Mouse (Mus musculus): ENCODE measurements at regions not wholly inside any gene's neighbourhood (a gene's known extent, or its start where the extent isn't known, plus 50 kb on each side); places are given as distances from the start of the nearest gene placed in this dataset.
A peak's percentile ranks its signal among the peaks of the same experiment; 100 is the strongest.

- Histone ChIP-seq H3K27me3 (no peaks in the 10 kb centered on the region), H3K27ac (peak overlapping the region; percentile 89), H3K4me3 (replicated peaks) (no peak overlapping the region), H3K9me3 (replicated peaks) (no peaks in the 10 kb centered on the region), H3K4me1 (replicated peaks) (peaks cover 74% of the 10 kb centered on the region), H3K36me3 (no peaks in the 10 kb centered on the region), H3K4me2 (no peak overlapping the region; the same call in 1 of the 2 replicates), H3K9ac (no peak overlapping the region; the same call in 1 of the 2 replicates)
- ATAC-seq (ENCODE audit: low read depth) (no peak), DNase-seq (no peak)
- 23% methylated on average over 1 of the region's 1 CpGs for WGBS (ENCODE audit: insufficient replicate concordance)
Measured at GRCm38 (mm10) chr13:111929908-111930307, 121.1 kb upstream of the Map3k1 start.

DNA sequence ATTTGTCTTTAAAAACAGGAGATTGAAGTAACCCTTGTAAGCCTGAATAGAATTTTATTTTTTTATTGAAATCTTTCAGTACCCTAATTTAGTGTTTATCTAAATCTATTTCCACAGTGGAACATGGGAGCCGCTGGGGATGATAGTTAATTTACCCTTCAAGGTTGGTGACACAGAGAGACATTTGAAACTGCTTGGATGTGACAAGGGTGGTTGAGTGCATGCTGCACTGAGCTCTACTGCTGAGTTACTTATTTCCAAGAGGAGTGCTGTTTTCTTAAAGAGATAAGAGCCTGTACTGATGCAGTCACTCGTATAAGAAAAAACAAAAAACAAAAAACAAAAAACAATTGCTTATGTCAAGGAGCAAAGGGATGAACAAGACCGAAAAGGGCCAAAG lies 123.7 kb upstream of the Map3k1 start:
- no peak overlapping the region for H3K4me2 ChIP-seq
- peaks cover 88% of the 10 kb centered on the region for H3K4me1 ChIP-seq (replicated peaks)
- 64% methylated on average over 3 of the region's 3 CpGs for WGBS (ENCODE audit: insufficient replicate concordance)
- ATAC-seq (ENCODE audit: low read depth), result no peak
- H3K9ac ChIP-seq, result no peak overlapping the region
- no peaks in the 10 kb centered on the region for H3K27me3 ChIP-seq
- DNase-seq, result no peak
- H3K27ac ChIP-seq, result no peak overlapping the region
- H3K9me3 ChIP-seq (replicated peaks), result no peaks in the 10 kb centered on the region
- no peaks in the 10 kb centered on the region for H3K36me3 ChIP-seq
- no peak overlapping the region for H3K4me3 ChIP-seq (replicated peaks)

DNA sequence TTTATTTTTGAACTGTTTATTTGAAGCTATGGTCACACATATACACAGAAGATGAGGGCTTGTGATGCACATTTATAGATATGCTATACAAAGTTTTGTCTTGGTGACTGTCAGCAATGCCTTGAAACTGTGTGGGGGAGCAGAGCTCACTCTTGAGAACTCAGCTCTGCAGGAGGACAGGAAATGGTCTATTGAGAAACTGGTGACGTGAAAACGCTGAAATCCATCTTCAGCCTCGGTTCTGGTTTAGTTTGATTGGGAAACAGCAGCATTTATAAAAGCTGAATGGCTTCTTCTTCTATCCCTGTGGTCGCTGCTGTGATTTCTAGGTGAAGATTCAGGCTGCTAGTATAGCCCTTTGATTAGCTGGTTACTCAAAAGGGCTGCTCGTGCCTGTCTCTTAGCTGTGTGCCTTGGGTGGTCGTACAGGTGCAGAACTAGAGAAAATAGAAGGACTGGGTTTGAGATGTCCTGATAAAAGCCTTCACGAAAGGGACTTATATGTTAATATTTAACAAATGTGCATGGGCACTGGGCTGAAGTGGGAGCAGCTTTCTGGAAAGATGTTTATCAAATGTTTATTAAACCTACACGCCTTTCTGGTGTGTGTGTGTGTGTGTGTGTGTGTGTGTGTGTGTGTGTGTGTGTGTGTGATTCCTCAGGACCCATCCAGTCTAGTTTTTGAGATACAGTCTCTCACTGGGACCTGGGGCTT lies 124.9 kb upstream of the Map3k1 start:
- no peaks in the 10 kb centered on the region for H3K9me3 ChIP-seq (replicated peaks)
- DNase-seq, result no peak
- no peak overlapping the region for H3K4me3 ChIP-seq (replicated peaks)
- H3K9ac ChIP-seq, result no peak overlapping the region
- H3K4me2 ChIP-seq, result no peak overlapping the region
- WGBS (ENCODE audit: insufficient replicate concordance), result 45% methylated on average over 8 of the region's 8 CpGs
- peaks cover 88% of the 10 kb centered on the region for H3K4me1 ChIP-seq (replicated peaks)
- no peaks in the 10 kb centered on the region for H3K27me3 ChIP-seq
- H3K27ac ChIP-seq, result peak overlapping the region; percentile 54; the same call in 1 of the 2 replicates
- H3K36me3 ChIP-seq, result no peaks in the 10 kb centered on the region
- ATAC-seq (ENCODE audit: low read depth), result no peak

- H3K36me3 ChIP-seq, result no peaks in the 10 kb centered on the region
- H3K4me1 ChIP-seq (replicated peaks), result peaks cover 88% of the 10 kb centered on the region
- peak overlapping the region; percentile 33; the same call in 1 of the 2 replicates for H3K9ac ChIP-seq
- peak overlapping the region; percentile 95 for H3K27ac ChIP-seq
- DNase-seq, result no peak
- H3K4me2 ChIP-seq, result 0 out of 2 replicates have a peak overlapping the region, but pooled peaks have one; percentile 2
- no peaks in the 10 kb centered on the region for H3K9me3 ChIP-seq (replicated peaks)
- no peak overlapping the region for H3K4me3 ChIP-seq (replicated peaks)
- no peaks in the 10 kb centered on the region for H3K27me3 ChIP-seq
- ATAC-seq (ENCODE audit: low read depth), result no peak
- WGBS (ENCODE audit: insufficient replicate concordance), result 28% methylated on average over 1 of the region's 1 CpGs
Measured at GRCm38 (mm10) chr13:111935721-111936080, 126.9 kb upstream of the Map3k1 start.

GRCm38 (mm10) chr13:111936081-111936857 lies 127.5 kb upstream of the Map3k1 start:
- peak overlapping the region; percentile 95 for H3K27ac ChIP-seq
- ATAC-seq (ENCODE audit: low read depth), result no peak
- H3K9me3 ChIP-seq (replicated peaks), result no peaks in the 10 kb centered on the region
- peaks cover 89% of the 10 kb centered on the region for H3K4me1 ChIP-seq (replicated peaks)
- H3K4me2 ChIP-seq, result peak overlapping the region; percentile 2; the same call in 1 of the 2 replicates
- peak overlapping the region; percentile 33 for H3K9ac ChIP-seq
- no peak for DNase-seq
- no peak overlapping the region for H3K4me3 ChIP-seq (replicated peaks)
- no peaks in the 10 kb centered on the region for H3K27me3 ChIP-seq
- H3K36me3 ChIP-seq, result no peaks in the 10 kb centered on the region
- WGBS (ENCODE audit: insufficient replicate concordance), result 45% methylated on average over 9 of the region's 9 CpGs

- Histone ChIP-seq H3K9ac (peak overlapping the region; percentile 42; the same call in 1 of the 2 replicates), H3K4me1 (replicated peaks) (peaks cover 89% of the 10 kb centered on the region)
Measured at GRCm38 (mm10) chr13:111936983-111937382, 128.2 kb upstream of the Map3k1 start.

DNA sequence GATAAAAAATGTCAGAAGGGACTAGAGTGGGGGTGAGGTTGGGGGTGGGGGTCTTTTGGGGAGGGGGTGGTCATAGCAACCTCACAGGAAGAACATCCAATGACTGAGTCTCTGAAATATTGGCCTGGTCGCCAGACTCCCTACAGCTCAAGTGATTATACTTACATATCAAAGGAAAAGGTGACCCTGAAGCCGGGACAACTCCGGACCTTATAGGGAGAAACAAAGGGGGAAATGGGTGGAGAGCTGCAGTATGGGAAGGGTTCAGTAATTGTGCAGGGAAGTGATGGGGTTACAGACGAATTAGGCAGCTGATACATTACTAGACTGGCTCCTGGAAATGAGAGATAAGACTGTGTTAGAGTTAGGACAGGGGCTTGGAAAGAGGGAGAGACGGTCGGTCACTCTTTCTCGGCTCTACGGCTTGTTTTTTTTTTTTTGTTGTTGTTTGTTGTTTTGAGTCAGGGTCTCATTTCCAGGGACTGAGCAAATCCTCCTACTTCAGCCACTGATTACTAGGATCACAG lies 130.2 kb upstream of the Map3k1 start:
- DNase-seq, result peak; percentile 47
- no peaks in the 10 kb centered on the region for H3K9me3 ChIP-seq (replicated peaks)
- peak; percentile 73 for ATAC-seq (ENCODE audit: low read depth)
- peaks cover 91% of the 10 kb centered on the region for H3K4me1 ChIP-seq (replicated peaks)
- peak overlapping the region; percentile 29 for H3K4me2 ChIP-seq
- no peak overlapping the region for H3K4me3 ChIP-seq (replicated peaks)
- WGBS (ENCODE audit: insufficient replicate concordance), result 18% methylated on average over 8 of the region's 8 CpGs
- H3K9ac ChIP-seq, result peak overlapping the region; percentile 56
- H3K27ac ChIP-seq, result peak overlapping the region; percentile 95
- no peaks in the 10 kb centered on the region for H3K36me3 ChIP-seq
- H3K27me3 ChIP-seq, result 0 out of 2 replicates have a peak, but pooled peaks cover 3% of the 10 kb centered on the region

More at GRCm38 (mm10) chr13:111936983-111937382, 128.2 kb upstream of the Map3k1 start:
- Histone ChIP-seq H3K36me3 (no peaks in the 10 kb centered on the region), H3K4me3 (replicated peaks) (no peak overlapping the region), H3K4me2 (no peak overlapping the region), H3K27me3 (no peaks in the 10 kb centered on the region), H3K27ac (peak overlapping the region; percentile 95), H3K9me3 (replicated peaks) (no peaks in the 10 kb centered on the region)
- ATAC-seq (ENCODE audit: low read depth) (no peak), DNase-seq (no peak)
- WGBS (ENCODE audit: insufficient replicate concordance), result 73% methylated on average over 8 of the region's 8 CpGs

GRCm38 (mm10) chr13:111939534-111940115 lies 130.8 kb upstream of the Map3k1 start:
- no peak for DNase-seq
- Histone ChIP-seq H3K4me1 (replicated peaks) (peaks cover 93% of the 10 kb centered on the region), H3K9me3 (replicated peaks) (no peaks in the 10 kb centered on the region), H3K36me3 (no peaks in the 10 kb centered on the region), H3K4me2 (peak overlapping the region; percentile 46), H3K27ac (peak overlapping the region; percentile 95), H3K27me3 (0 out of 2 replicates have a peak, but pooled peaks cover 5% of the 10 kb centered on the region), H3K9ac (peak overlapping the region; percentile 56), H3K4me3 (replicated peaks) (no peak overlapping the region)
- 52% methylated on average over 6 of the region's 6 CpGs for WGBS (ENCODE audit: insufficient replicate concordance)
- no peak for ATAC-seq (ENCODE audit: low read depth)

GRCm38 (mm10) chr13:111940275-111940674 lies 131.5 kb upstream of the Map3k1 start:
- Histone ChIP-seq H3K4me1 (replicated peaks) (peaks cover 89% of the 10 kb centered on the region), H3K9me3 (replicated peaks) (no peaks in the 10 kb centered on the region)

DNA sequence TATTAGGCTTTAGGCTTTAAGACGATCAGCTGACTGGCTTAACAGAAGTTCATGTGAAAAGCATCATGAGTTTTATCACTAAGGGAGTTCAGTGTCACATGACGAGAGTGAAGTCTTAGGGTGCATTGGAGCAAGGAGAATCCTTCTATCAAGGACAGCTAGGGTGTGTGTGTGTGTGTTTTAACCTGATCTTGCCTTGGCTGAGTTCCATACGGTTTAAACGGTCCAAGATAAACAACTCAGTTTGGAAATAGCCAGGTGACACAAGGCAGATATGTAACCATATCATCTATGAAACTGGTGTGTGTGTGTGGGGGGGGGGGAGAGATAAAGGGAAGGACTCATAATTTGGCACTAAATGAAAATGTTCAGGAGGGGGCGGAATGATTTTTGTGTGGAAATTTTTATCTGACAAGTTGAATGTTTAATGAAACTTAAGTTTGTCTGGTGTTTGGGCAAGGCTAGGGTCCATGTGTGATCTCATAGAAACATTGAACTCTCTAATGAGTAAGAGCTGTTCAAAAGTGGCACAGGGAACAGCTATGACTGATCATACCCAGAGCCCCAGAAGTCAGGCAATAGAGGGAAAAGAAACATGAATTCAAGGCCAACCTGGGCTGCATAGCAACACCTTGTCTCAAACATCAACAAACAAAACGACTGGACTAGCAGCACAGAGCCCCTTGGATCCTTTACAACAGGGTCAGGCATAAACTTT lies 132.2 kb upstream of the Map3k1 start:
- peaks cover 82% of the 10 kb centered on the region for H3K4me1 ChIP-seq (replicated peaks)
- peak overlapping the region; percentile 46 for H3K4me2 ChIP-seq
- H3K9ac ChIP-seq, result peak overlapping the region; percentile 67
- 0 out of 2 replicates have a peak, but pooled peaks cover 9% of the 10 kb centered on the region for H3K27me3 ChIP-seq
- no peaks in the 10 kb centered on the region for H3K36me3 ChIP-seq
- no peaks in the 10 kb centered on the region for H3K9me3 ChIP-seq (replicated peaks)
- WGBS (ENCODE audit: insufficient replicate concordance), result 22% methylated on average over 6 of the region's 6 CpGs
- no peak overlapping the region for H3K4me3 ChIP-seq (replicated peaks)
- ATAC-seq (ENCODE audit: low read depth), result peak; percentile 96
- H3K27ac ChIP-seq, result peak overlapping the region; percentile 95
- DNase-seq, result peak; percentile 75

More at GRCm38 (mm10) chr13:111940275-111940674, 131.5 kb upstream of the Map3k1 start:
- Histone ChIP-seq H3K4me2 (peak overlapping the region; percentile 46), H3K27ac (peak overlapping the region; percentile 95), H3K27me3 (0 out of 2 replicates have a peak, but pooled peaks cover 5% of the 10 kb centered on the region), H3K36me3 (no peaks in the 10 kb centered on the region), H3K4me3 (replicated peaks) (no peak overlapping the region), H3K9ac (peak overlapping the region; percentile 56)
- whole genome bisulfite sequencing (ENCODE audit: insufficient replicate concordance), result 68% methylated on average over 4 of the region's 4 CpGs
- peak; percentile 48 for ATAC-seq (ENCODE audit: low read depth)
- DNase-seq, result no peak

All from liver, embryonic 13.5 days (tissue).